Mouse (Mus musculus): ENCODE data around the gene Gfod2. TPM values are rescaled to one million over a fixed set of nuclear protein-coding genes. Genes with fewer than 3 reads are reported as not detected.

The Gfod2 gene
- total RNA-seq, 2 experiments from 2014 or later, result 4.6 to 9.9 TPM

DNA sequence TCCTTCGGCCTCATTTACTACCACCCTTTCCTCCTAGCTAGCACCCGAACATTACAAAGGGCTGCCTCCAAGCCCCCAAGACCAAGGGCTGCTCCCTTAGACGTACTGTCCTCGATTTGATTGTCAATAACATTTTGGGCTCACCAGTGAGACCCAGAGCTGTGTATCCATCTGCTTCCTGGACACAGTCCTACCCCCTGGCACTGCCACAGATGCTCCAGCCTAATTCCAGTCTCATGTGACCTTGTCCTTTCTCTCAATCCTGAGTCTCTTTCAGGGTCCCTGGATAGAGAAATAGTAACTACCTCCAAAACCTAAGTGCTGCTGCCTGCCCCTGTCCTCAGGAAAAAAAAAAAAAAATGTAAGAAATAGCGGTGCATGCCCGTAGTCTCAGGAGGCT lies 53.5 kb downstream of the Gfod2 start:
- no peak for DNase-seq
- intact Hi-C loops (cut with DNase I), result loop anchor here (5.0 kb wide), 1 partner anchor 147 kb away; the partner anchor contains the start of gene Cenpt

DNA sequence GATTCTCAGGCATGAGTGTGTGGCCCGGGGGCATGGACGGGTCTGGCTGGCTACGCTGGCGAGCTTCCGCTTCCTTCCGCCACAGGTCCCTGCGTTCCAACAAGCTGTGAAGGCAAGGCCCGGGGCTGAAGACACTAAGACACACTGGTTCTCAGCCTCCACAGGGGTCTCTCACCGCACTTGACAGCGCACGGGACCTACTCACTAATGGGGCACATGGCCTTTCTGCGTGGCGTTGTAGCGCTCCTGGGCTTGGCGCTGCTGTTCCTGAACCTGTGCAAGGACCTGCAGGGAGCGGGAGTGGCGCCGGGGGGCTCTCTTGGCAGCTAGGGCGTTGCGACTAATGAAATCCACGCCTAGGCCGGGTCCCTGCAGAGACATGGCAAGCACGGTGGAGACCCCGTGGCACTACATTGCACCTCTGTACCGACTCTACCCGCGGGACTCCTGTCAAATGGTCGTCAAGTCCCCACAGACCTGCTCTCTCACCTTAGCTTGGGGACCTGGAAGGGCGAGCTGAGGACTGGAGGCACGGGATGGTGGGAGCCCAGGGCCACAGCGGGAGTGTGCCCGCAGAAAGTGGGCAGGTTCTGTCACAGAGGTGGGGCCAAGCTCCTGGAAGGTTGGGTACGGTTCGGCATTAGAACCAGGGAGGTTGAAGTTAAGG lies 54.2 kb downstream of the Gfod2 start:
- intact Hi-C loops (cut with DNase I), result no loop called here
- no peak for DNase-seq

DNA sequence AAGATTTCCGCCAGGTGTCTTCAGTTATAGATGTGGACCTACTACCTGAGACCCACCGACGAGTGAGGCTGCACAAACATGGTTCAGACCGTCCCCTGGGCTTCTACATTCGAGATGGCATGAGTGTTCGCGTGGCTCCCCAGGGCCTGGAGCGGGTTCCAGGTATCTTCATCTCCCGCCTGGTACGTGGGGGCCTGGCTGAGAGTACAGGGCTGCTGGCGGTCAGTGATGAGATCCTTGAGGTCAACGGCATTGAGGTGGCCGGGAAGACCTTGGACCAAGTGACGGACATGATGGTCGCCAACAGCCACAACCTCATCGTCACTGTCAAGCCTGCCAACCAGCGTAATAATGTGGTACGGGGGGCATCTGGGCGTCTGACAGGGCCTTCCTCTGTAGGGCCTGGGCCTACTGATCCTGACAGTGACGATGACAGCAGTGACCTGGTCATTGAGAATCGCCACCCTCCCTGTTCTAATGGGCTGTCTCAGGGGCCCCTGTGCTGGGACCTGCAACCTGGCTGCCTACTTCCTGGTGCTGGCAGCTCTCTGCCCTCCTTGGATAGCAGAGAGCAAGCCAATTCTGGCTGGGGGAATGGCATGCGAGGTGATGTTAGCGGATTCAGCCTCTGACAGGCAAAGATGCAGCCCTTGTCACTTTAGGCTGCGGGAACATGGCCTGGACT lies 55.6 kb downstream of the Gfod2 start:
- intact Hi-C loops (cut with DNase I), result no loop called here
- DNase-seq, result no peak

DNA sequence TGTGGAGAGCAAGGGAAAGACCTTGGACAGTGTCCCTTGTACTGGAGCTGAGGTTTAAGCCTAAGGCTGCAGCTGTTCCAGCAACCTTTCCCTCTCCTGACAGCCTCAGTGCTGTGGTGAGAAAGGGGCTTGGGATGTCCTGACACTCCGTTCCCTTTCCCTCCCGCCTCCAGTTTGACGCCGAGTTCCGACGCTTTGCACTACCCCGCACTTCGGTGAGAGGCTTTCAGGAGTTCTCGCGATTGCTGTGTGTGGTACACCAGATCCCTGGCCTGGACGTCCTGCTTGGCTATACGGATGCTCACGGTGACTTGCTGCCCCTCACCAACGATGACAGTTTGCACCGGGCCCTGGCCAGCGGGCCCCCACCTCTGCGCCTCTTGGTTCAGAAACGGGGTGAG lies 56.5 kb downstream of the Gfod2 start:
- intact Hi-C loops (cut with DNase I), result no loop called here

DNA sequence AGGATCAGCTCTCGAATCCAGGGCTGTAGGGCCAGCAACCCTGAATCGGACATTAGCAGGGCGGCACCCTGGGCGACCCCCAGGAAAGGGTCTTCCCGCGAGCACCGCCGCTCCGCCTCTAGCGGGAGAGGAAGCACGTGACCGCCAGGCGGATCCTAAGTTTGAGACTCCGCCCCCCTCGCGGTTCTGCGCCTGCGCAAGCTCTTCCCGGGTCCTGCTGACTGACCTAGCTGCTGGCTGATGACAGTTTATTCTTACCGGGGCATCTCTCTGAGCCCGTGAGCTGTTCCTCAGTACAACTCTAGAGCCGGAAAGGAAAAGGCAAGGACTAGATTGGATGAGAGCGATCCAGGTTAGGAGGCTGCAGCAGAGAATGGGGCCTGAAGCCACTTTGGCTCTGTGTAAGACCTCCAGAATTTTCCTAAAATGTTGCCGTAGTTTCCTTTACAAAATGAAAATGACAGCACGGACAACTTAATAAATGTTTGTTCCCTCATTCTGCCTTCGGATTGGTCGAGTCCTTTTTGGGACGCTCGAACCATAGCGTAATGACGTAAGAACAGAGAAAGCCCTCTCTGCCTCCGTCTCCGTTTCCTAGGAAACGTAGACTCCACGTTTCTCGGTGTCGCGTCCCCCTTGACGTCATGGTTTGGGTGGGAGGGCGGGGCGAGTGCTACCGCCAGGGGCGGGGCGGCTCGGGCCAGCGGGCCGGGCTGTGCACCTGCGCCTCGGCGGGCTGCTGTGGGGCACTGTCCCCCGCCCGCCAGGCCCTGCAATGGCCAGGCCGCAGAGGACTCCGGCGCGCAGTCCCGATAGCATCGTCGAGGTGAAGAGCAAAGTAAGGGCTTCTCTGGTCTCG lies 57.3 kb downstream of the Gfod2 start, which contains the start of the genes Acd and Pard6a:
Gene Acd (minus strand): TSS at position 137 of the 859 bp plus-strand sequence.
Gene Pard6a (plus strand): TSS at position 183 of the 859 bp plus-strand sequence.
- intact Hi-C loops (cut with DNase I), result no loop called here
- peak; percentile 97 for DNase-seq

More for the DNA sequence above, 56.5 kb downstream of the Gfod2 start:
- no peak for DNase-seq

DNA sequence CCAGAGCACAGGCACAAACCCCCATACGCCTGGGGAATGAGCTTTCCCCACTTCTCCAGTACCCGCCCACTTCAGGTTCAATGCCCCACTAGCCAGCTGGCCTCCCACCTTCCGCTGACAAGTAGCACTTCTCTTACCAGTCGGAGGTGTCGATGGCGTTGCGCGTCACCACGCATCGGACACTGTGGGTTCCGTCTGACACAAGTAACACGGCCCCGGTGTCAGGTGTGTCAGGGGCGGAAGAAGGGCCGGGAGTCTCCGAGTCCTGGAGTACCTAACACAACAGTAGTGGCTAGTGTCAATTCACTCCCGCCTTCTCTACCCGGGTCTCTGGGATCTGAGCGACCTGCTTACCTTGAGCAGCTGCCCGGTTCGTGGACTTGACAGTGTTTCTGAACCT lies 57.9 kb downstream of the Gfod2 start:
- DNase-seq, result no peak
- intact Hi-C loops (cut with DNase I), result no loop called here

DNA sequence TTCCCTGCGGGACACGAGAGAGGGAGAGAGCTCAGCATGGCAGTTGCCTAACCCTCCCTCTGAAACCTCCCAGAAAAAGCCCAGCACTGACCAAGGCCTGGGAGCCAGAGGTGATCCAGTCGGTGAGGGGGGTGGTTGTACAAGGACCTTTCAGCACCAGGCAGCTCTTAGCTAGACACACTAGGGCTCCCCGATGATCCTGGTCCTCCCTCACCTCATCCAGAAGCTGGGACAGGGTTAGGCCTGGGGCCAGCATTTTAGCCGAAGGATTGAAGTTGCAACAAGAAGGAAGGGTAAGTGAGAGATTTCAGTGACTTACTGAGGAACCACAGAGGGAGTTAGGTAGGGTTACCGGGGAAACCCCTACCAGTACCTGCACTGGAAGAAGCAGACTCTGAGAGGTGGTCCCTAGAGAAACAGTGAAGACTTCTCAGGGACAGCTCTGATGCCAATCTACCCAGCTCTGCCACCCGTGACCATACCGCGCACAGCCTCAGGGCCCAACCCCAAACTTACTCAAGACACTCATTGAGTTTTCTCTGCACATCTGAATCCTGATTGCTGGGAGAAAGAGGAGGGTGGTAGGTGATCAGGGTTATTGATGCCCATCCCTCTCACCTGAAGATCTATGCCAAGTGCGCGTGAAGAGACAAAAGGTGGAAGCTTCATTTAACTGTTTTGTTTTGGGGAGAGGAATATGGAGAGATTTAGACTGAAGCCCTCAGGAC lies 58.8 kb downstream of the Gfod2 start:
- intact Hi-C loops (cut with DNase I), result no loop called here
- DNase-seq, result no peak

DNA sequence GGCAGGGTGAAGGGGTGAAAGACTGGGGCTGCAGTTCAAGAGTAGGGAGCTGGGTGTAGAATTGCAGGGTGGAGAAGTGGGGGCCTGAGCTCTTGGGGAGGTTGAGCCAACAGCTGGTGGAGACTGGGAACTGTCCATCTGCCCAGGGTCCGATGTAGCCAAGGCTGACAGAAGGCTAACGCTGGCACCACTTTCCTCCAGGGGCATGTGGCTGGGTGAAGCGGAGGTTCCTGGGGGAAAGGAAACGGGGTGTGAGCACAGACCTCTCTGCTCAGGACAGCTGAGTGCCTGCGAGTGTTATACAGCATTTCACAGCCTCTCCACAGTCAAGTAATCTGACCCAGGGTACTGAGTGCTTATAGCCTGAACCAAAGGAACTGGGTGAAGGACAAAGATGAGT lies 59.7 kb downstream of the Gfod2 start:
- no peak for DNase-seq
- intact Hi-C loops (cut with DNase I), result no loop called here

DNA sequence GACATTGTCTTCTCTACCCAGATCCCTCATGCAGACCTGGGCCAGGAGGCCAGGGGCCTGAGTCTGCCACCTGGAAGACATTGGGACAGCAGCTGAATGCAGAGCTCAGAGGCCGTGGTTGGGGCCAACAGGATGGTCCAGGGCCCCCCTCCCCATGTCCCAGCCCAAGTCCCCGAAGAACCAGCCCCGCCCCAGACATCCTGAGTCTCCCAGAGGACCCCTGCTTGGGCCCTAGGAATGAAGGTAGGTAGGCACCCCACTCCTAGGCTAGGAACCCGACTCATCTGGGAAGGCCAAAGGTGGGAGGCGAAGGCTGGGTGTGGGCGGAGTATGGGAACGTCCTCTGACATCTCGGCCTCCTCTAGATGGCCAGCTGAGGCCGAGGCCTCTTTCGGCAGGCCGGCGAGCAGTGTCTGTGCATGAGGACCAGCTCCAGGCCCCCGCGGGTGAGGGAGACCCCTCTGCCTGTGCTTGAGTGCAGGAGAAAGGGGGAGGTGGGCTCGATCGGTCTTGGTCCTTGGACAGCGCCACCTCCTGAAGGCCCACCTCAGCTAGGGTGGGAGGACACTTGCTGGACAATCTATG lies 61.2 kb downstream of the Gfod2 start:
- intact Hi-C loops (cut with DNase I), result no loop called here
- no peak for DNase-seq

DNA sequence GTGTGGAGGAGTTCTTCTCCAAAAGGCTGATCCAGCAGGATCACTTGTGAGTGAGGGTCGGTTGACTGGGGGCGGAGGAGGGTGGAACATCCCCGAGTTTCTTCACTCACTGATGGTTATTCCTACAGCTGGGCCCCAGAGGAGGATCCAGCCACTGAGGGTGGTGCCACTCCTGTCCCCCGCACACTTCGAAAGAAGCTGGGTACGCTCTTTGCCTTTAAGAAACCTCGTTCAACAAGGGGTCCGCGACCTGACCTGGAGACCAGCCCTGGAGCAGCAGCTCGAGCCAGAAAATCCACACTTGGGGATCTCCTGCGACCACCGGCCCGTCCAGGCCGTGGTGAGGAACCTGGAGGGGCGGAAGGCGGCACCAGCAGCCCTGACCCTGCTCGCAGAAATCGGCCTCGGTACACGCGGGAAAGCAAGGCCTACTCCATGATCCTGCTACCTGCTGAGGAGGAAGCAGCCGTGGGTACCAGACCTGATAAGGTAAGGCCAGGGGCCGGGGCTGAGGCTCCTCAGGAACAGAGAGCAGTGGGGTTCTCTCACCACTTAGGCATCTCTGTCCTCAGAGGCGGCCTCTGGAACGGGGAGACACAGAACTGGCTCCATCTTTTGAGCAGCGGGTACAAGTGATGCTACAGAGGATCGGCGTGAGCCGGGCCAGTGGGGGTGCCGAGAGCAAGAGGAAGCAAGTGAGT lies 63.2 kb downstream of the Gfod2 start:
- DNase-seq, result no peak
- intact Hi-C loops (cut with DNase I), result no loop called here

DNA sequence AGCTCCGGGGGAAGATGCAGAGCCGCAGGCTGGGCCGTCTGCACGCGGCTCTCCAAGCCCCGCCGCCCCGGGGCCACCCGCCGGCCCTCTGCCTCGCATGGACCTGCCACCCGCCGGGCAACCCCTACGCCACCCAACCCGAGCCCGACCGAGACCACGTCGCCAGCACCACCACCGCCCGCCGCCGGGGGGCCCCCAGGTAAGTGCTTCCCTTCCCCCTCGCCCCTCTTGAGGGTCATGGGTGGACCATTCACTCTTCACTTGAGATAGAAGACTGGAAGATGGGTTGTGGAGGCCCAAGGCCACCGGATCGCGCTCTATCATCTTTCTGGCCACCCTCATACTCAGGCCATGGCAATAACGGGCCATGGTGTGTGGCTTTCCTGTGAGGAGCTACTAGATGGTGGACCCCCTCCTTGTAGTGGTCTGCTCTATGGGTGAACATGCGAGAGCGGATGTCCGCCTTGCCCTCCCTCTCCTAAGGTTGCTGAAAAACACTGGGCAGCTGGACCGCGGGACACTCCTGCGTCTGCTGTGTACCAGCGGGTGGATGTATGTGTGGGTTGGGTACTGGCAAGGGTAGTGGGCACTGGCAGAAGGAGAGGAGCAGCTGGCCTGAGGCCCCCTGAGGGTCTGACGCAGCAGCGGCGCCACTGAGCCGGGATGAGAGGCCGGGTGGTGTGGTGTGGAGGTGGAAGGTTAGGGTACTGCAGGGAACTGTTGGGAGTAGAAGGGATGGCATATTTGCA lies 64.2 kb downstream of the Gfod2 start:
- DNase-seq, result no peak
- intact Hi-C loops (cut with DNase I), result no loop called here

DNA sequence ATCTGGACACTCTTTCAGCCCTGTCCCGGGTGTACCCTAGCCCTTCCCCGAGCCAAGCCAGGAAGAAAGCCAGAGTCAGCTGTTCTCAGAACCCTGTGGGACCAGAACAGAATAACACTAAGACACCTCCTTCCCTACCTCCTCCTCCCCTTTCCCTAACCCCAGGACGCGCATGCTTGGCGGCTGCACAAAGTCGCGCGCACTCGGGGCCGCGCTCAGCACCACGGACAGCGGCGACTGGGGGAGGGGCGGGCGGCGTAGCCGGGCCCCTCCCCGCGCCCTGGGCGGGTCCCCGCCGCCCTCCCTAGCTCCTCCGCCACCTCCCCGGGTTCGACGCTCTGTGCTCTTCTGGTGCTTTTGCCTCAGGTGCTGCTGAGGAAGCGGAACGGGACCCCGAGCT lies 64.8 kb downstream of the Gfod2 start:
- DNase-seq, result peak; percentile 74 to 84
- intact Hi-C loops (cut with DNase I), result no loop called here

DNA sequence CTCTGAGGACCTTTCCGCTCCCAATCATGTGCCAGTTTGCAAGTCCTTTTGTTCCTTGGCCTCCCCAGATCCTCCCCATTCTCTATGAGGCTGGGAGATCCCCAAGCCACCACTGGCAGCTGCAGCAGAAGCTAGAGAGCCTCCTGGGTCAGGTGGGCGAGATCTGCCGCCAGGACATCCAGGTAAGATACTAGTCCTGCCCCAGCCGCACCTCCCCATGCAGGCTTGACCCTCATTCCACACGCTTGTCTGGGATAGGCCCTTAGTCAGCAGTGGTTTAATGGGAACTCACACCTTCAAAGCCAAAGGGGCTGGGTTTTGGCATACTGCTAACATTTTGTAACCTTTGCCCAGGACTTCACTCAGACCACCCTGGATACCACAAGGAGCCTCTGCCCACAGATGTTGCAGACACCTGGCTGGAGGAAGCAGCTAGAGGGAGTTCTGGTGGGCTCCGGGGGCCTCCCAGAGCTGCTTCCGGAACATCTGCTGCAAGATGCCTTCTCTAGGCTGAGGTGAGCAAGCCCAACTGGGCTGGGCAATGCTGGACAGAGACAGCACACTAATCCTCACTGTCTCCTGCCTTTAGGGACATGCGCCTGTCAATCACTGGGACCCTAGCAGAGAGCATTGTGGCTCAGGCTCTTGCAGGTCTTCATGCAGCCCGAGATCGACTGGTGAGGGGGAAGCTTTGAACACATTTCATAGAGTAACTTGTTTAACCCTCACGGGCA lies 65.8 kb downstream of the Gfod2 start:
- DNase-seq, result no peak
- intact Hi-C loops (cut with DNase I), result no loop called here

DNA sequence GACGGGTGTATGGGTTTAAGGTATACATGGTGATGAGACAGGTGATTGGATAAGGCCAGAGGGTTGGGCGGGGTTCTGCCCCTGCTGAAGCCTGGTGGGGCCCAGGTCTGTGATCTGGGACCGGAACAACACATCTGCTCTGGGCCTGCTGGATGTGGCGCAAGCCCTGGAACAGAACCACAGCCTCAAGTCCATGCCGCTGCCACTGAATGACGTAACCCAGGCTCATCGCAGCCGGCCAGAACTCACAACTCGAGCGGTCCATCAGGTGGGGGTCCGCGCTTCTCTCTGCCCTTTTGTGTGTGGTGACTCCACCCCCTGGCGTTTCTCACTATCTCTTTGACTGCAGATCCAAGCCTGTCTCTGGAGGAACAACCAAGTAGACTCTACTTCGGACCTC lies 67.5 kb downstream of the Gfod2 start:
- intact Hi-C loops (cut with DNase I), result no loop called here
- no peak for DNase-seq

DNA sequence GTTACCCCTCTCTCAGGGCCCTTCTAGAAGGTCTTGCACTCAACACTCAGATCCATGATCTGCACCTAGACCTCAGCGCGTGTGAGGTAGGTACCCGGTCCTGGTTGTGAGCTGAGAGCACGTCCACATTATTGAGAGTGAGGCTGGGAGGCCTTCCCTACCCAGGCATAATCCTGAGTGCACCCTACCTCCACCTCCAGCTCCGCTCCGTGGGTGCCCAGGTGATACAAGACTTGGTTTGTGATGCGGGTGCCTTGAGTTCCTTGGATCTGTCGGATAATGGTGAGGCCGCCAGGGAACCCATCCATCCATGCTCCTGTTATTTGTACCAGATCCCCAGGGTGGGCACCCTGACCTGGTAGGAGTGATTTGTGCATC lies 68.5 kb downstream of the Gfod2 start:
- no peak for DNase-seq
- intact Hi-C loops (cut with DNase I), result loop anchor here (5.0 kb wide), 1 partner anchor 123 kb away; the partner anchor contains the start of gene Atp6v0d1

DNA sequence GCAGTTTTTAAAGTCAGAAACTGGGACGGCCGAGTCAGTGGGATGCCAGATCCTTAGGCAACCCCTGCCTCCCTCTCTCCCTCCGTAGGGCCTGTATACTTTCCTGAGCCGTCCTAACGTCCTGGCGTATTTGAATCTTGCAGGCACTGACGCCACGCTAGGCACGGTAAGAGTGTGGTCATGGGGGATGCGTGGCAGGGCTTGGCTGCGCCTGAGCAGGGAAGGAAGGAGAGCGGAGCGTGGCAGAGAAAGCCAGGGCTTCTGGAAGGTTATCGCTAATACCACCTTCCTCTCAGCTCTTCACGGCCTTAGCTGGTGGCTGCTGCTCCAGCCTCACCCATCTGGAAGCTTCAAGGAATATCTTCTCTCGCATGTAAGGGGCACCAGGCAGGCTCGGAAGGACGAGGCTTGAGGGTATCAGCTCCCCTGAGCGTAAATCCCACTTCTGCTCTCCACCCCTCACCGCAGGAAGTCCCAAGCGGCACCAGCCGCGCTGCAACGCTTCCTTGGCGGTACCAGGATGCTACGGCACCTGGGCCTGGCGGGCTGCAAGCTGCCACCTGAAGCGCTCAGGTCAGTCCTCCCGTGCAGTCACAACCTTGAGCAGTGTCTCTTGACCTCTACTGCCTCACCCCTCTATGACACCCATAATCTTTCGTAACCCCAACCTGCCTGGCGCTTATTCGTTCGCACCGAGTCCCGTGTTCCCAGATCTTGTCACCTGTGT lies 69.0 kb downstream of the Gfod2 start:
- intact Hi-C loops (cut with DNase I), result loop anchor here (5.0 kb wide), 1 partner anchor 122 kb away; the partner anchor contains the start of gene Atp6v0d1
- DNase-seq, result no peak

DNA sequence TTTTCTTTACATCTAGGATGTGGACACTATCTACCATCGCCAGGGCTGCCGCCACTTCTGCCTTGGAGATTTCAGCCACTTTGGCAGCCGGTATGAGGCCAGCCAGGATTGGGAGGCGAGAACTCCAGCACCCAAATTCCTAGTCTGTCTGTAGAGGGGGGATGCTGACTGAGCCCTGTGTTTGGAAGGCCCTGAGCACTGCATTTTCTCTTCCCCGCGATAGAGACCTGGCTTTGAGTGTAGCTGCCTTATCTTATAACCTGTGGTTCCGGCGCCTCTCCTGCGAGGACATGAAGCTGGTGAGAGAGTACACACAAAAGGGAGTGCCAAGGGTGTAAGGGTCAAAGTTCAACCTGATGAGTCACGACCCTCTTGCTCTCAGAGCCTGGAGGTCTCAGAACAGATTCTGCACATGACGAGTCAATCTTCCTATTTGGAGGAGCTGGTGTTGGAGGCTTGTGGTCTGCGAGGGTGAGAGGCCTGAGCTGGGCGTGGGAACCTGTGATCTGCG lies 70.2 kb downstream of the Gfod2 start:
- no peak for DNase-seq
- intact Hi-C loops (cut with DNase I), result loop anchor here (5.0 kb wide), 1 partner anchor 121 kb away; the partner anchor contains the start of gene Atp6v0d1

Data from heart, postnatal 10 days (tissue).